Mouse (Mus musculus) bone marrow, adult 2 months (tissue): ENCODE results near the gene Slc22a12. TPM values are rescaled to one million over a fixed set of nuclear protein-coding genes. Genes with fewer than 3 reads are reported as not detected.

ENCODE experiments used
- H3K27ac ChIP-seq: fragments of 200-500 bp; 2 replicates; pipeline ENCODE4 v1.5.1; 2012; ENCODE audit warnings: low read depth, mild to moderate bottlenecking, control low read depth, inconsistent platforms, low read length; ENCODE audit not compliant: control insufficient read depth, poor library complexity, insufficient read depth
- H3K4me1 ChIP-seq: fragments of 200-500 bp; 2 replicates; pipeline ENCODE4 v1.6.1; 2011; ENCODE audit warnings: low read length; ENCODE audit not compliant: control insufficient read depth, insufficient read depth
- H3K4me3 ChIP-seq: fragments of 200-500 bp; replicated peaks from 2 replicates; pipeline ENCODE3; 2011; ENCODE audit warnings: mild to moderate bottlenecking, low read depth, low read length, control low read depth; ENCODE audit not compliant: control insufficient read depth
- CTCF ChIP-seq: fragments of 200-500 bp; IDR thresholded peaks from 2 replicates; pipeline ENCODE4 v1.5.1; 2011; ENCODE audit warnings: low read length, control low read depth; ENCODE audit not compliant: control insufficient read depth, insufficient read depth
- POLR2A ChIP-seq: fragments of 200-500 bp; IDR thresholded peaks from 2 replicates; pipeline ENCODE4 v1.6.1; 2011; ENCODE audit warnings: low read depth, mild to moderate bottlenecking, control low read depth, low read length, borderline replicate concordance; ENCODE audit not compliant: control insufficient read depth
- WGBS: fragments of 180-500 bp; shearing (Covaris S2); methylation state at CpG from one replicate; pipeline ENCODE4 v1.1.7; 2018; 5-methylcytosine and 5-hydroxymethylcytosine counted together
- polyA plus RNA-seq: library from polyadenylated mRNA; stranded (reverse); fragments of >200 nt; gene quantifications from 2 replicates; pipeline ENCODE4 v1.2.4, GENCODE M21; 2011; ENCODE audit warnings: low replicate concordance; ENCODE audit not compliant: missing spikeins, insufficient read depth, insufficient read length

Slc22a12 gene
- polyA plus RNA-seq, result 1.0 TPM in 1 of 2 replicates, not detected in the other

- whole genome bisulfite sequencing, result 84% methylated on average over 16 of the region's 16 CpGs
- Histone ChIP-seq H3K4me3 (no peak within 1 kb of the TSS), H3K27ac (no peak within 1 kb of the TSS), H3K4me1 (peaks cover 3% of the 10 kb centered on the region)
- TF ChIP-seq POLR2A (no peak), CTCF (no peak)
Measured at GRCm38 (mm10) chr19:6542367-6543034, at the start of gene Slc22a12. Slc22a12 (minus strand) TSS chr19:6543032.

- WGBS, result 58% methylated on average over 4 of the region's 4 CpGs
- H3K4me1 ChIP-seq, result no peaks in the 10 kb centered on the region; the same call in 1 of the 2 replicates
- no peak overlapping the region for H3K4me3 ChIP-seq
- TF ChIP-seq POLR2A (no peak), CTCF (no peak)
- H3K27ac ChIP-seq, result no peak overlapping the region
Measured at GRCm38 (mm10) chr19:6572001-6572400, 29.2 kb upstream of the Slc22a12 start.

GRCm38 (mm10) chr19:6571476-6571875 is 28.6 kb upstream of the Slc22a12 start:
- Histone ChIP-seq H3K4me1 (no peaks in the 10 kb centered on the region; the same call in 1 of the 2 replicates), H3K4me3 (no peak overlapping the region), H3K27ac (no peak overlapping the region)
- TF ChIP-seq POLR2A (no peak), CTCF (no peak)
- 73% methylated on average over 5 of the region's 5 CpGs for WGBS

GRCm38 (mm10) chr19:6569561-6569960 is 26.7 kb upstream of the Slc22a12 start:
- no peak overlapping the region for H3K4me3 ChIP-seq
- H3K4me1 ChIP-seq, result no peaks in the 10 kb centered on the region; the same call in 1 of the 2 replicates
- TF ChIP-seq CTCF, result no peak
- no peak for TF ChIP-seq POLR2A
- no peak overlapping the region for H3K27ac ChIP-seq
- 61% methylated on average over 5 of the region's 5 CpGs for WGBS

GRCm38 (mm10) chr19:6569021-6569420 is 26.2 kb upstream of the Slc22a12 start:
- TF ChIP-seq POLR2A (no peak), CTCF (no peak)
- H3K4me3 ChIP-seq, result no peak overlapping the region
- WGBS, result 71% methylated on average over 5 of the region's 5 CpGs
- H3K27ac ChIP-seq, result no peak overlapping the region
- no peaks in the 10 kb centered on the region; the same call in 1 of the 2 replicates for H3K4me1 ChIP-seq

- Histone ChIP-seq H3K4me3 (no peak overlapping the region), H3K4me1 (no peaks in the 10 kb centered on the region; the same call in 1 of the 2 replicates), H3K27ac (no peak overlapping the region)
- TF ChIP-seq CTCF, result no peak
- TF ChIP-seq POLR2A, result no peak
- WGBS, result 58% methylated on average over 2 of the region's 2 CpGs
Measured at GRCm38 (mm10) chr19:6566450-6566849, 23.6 kb upstream of the Slc22a12 start.

- H3K27ac ChIP-seq, result no peak overlapping the region
- TF ChIP-seq CTCF, result no peak
- no peak for TF ChIP-seq POLR2A
- WGBS, result 72% methylated on average over 6 of the region's 6 CpGs
Measured at GRCm38 (mm10) chr19:6565136-6565535, 22.3 kb upstream of the Slc22a12 start.

GRCm38 (mm10) chr19:6560246-6560815 is 17.5 kb upstream of the Slc22a12 start:
- WGBS, result 82% methylated on average over 7 of the region's 7 CpGs
- no peak overlapping the region for H3K27ac ChIP-seq
- TF ChIP-seq CTCF (no peak), POLR2A (no peak)

More at GRCm38 (mm10) chr19:6565136-6565535, 22.3 kb upstream of the Slc22a12 start:
- H3K4me3 ChIP-seq, result no peak overlapping the region
- H3K4me1 ChIP-seq, result no peaks in the 10 kb centered on the region; the same call in 1 of the 2 replicates

More at GRCm38 (mm10) chr19:6560246-6560815, 17.5 kb upstream of the Slc22a12 start:
- no peak overlapping the region for H3K4me3 ChIP-seq
- no peaks in the 10 kb centered on the region for H3K4me1 ChIP-seq
